Mouse (Mus musculus) CH12.LX (cell line): ENCODE data around the gene Map2k5. TPM values are rescaled to one million over a fixed set of nuclear protein-coding genes. Genes with fewer than 3 reads are reported as not detected.

Experiments used
- DNase-seq: peaks from one replicate; pipeline ENCODE4 v3.0.0-alpha.2; 2013; ENCODE audit errors: extremely low read depth
- H3K27ac ChIP-seq: 2 replicates; pipeline ENCODE4 v1.5.1; 2012; ENCODE audit warnings: low read depth, mild to moderate bottlenecking, control low read depth, moderate library complexity; ENCODE audit not compliant: insufficient read depth
- H3K27me3 ChIP-seq: replicated peaks from 2 replicates; pipeline ENCODE3; 2012; ENCODE audit warnings: inconsistent platforms
- H3K36me3 ChIP-seq, 2 experiments: replicated peaks in 1 of 2; 2 replicates each; pipeline versions ENCODE3 to v1.6.1; 2012; ENCODE audit warnings: inconsistent platforms in 1 of 2, low read length in 1 of 2, mild to moderate bottlenecking in 1 of 2, mixed read lengths in 1 of 2, moderate library complexity in 1 of 2; ENCODE audit not compliant: control insufficient read depth in 1 of 2, insufficient read depth in 1 of 2
- H3K4me1 ChIP-seq, 2 experiments: 2 replicates each; pipeline ENCODE4 v1.6.1; 2012; ENCODE audit warnings: inconsistent platforms in 1 of 2, moderate library complexity in 1 of 2; ENCODE audit not compliant: insufficient read depth in 2 of 2, control insufficient read depth in 1 of 2
- H3K4me2 ChIP-seq: 2 replicates; pipeline ENCODE4 v1.6.1; 2012; ENCODE audit warnings: low read depth, mild to moderate bottlenecking, control low read depth; ENCODE audit not compliant: poor library complexity, insufficient read depth, severe bottlenecking
- H3K4me3 ChIP-seq, 3 experiments: fragments of 150-350 bp in 1 of 3; sonication (generic) in 1 of 3; replicated peaks in 1 of 3; 2 replicates each; pipeline versions ENCODE3 to v1.5.1; 2011 to 2012; ENCODE audit warnings: low read depth in 2 of 3, low read length in 2 of 3, mild to moderate bottlenecking in 2 of 3, moderate library complexity in 2 of 3, control low read depth in 1 of 3, improper control_type of control experiment in 1 of 3, inconsistent platforms in 1 of 3, mixed read lengths in 1 of 3; ENCODE audit not compliant: poor library complexity in 1 of 3
- H3K79me2 ChIP-seq: replicated peaks from 2 replicates; pipeline ENCODE4 v1.6.1; 2012; ENCODE audit warnings: mild to moderate bottlenecking, moderate library complexity; ENCODE audit not compliant: control insufficient read depth, poor library complexity, insufficient read depth, severe bottlenecking; ENCODE audit errors: extremely low read depth
- H3K9ac ChIP-seq: 2 replicates; pipeline ENCODE4 v1.6.1; 2012; ENCODE audit warnings: low read depth, mild to moderate bottlenecking, control low read depth, moderate library complexity; ENCODE audit not compliant: insufficient read depth
- H3K9me3 ChIP-seq: replicated peaks from 2 replicates; pipeline ENCODE3; 2012; ENCODE audit warnings: low read length, inconsistent platforms, mixed read lengths
- BHLHE40 ChIP-seq: IDR thresholded peaks from 2 replicates; pipeline ENCODE4 v1.6.1; 2011; ENCODE audit warnings: mild to moderate bottlenecking, low read depth, low read length, improper control_type of control experiment
- CHD1 ChIP-seq: IDR thresholded peaks from 2 replicates; pipeline ENCODE4 v1.6.1; 2012; ENCODE audit warnings: low read depth, low read length, improper control_type of control experiment, inconsistent platforms
- CHD2 ChIP-seq: IDR thresholded peaks from 2 replicates; pipeline ENCODE4 v1.6.1; 2011; ENCODE audit warnings: low read length, improper control_type of control experiment
- CTCF ChIP-seq, 2 experiments: IDR thresholded peaks in 1 of 2; conservative IDR thresholded peaks in 1 of 2; 2 replicates each; pipeline ENCODE4 v1.5.1; 2011 to 2012; ENCODE audit warnings: low read depth in 2 of 2, low read length in 2 of 2, improper control_type of control experiment in 1 of 2, inconsistent platforms in 1 of 2, mild to moderate bottlenecking in 1 of 2, moderate library complexity in 1 of 2
- EP300 ChIP-seq: IDR thresholded peaks from 2 replicates; pipeline ENCODE4 v1.6.1; 2011; ENCODE audit warnings: low read length, improper control_type of control experiment
- ETS1 ChIP-seq: conservative IDR thresholded peaks from 2 replicates; pipeline ENCODE4 v1.6.1; 2012; ENCODE audit warnings: low read depth, mild to moderate bottlenecking, inconsistent platforms, low read length, improper control_type of control experiment, moderate library complexity
- GABPA ChIP-seq: IDR thresholded peaks from 2 replicates; pipeline ENCODE4 v1.6.1; 2012; ENCODE audit warnings: low read depth, low read length, improper control_type of control experiment, inconsistent platforms; ENCODE audit not compliant: insufficient replicate concordance
- HCFC1 ChIP-seq: IDR thresholded peaks from 2 replicates; pipeline ENCODE4 v1.6.1; 2012; ENCODE audit warnings: low read depth, mild to moderate bottlenecking, inconsistent platforms, low read length, improper control_type of control experiment
- IRF4 ChIP-seq: IDR thresholded peaks from 2 replicates; pipeline ENCODE4 v1.6.1; 2014; ENCODE audit warnings: low read depth, mild to moderate bottlenecking, inconsistent platforms, low read length, improper control_type of control experiment
- JUN ChIP-seq: IDR thresholded peaks from 2 replicates; pipeline ENCODE4 v1.6.1; 2011; ENCODE audit warnings: low read depth, mild to moderate bottlenecking, low read length, improper control_type of control experiment, moderate library complexity; ENCODE audit not compliant: insufficient read depth
- JUND ChIP-seq: conservative IDR thresholded peaks from 2 replicates; pipeline ENCODE4 v1.6.1; 2011; ENCODE audit warnings: low read depth, low read length, improper control_type of control experiment
- KAT2A ChIP-seq: IDR thresholded peaks from 2 replicates; pipeline ENCODE4 v1.6.1; 2012; ENCODE audit warnings: low read length, improper control_type of control experiment, inconsistent platforms; ENCODE audit not compliant: insufficient replicate concordance
- MAX ChIP-seq: IDR thresholded peaks from 2 replicates; pipeline ENCODE4 v1.6.1; 2011; ENCODE audit warnings: low read length, improper control_type of control experiment
- MAZ ChIP-seq: IDR thresholded peaks from 2 replicates; pipeline ENCODE4 v1.6.1; 2012; ENCODE audit warnings: low read depth, mild to moderate bottlenecking, inconsistent platforms, low read length, improper control_type of control experiment, moderate library complexity
- MEF2A ChIP-seq: IDR thresholded peaks from 2 replicates; pipeline ENCODE4 v1.6.1; 2014; ENCODE audit warnings: low read depth, mild to moderate bottlenecking, inconsistent platforms, low read length, improper control_type of control experiment, borderline replicate concordance
- MYC ChIP-seq: IDR thresholded peaks from 2 replicates; pipeline ENCODE4 v1.6.1; 2011; ENCODE audit warnings: low read depth, mild to moderate bottlenecking, improper control_type of control experiment, low read length
- NELFE ChIP-seq: IDR thresholded peaks from 2 replicates; pipeline ENCODE4 v1.6.1; 2011; ENCODE audit warnings: low read depth, low read length, improper control_type of control experiment
- NRF1 ChIP-seq: IDR thresholded peaks from 2 replicates; pipeline ENCODE4 v1.6.1; 2014; ENCODE audit warnings: low read depth, mild to moderate bottlenecking, inconsistent platforms, low read length, improper control_type of control experiment, moderate library complexity
- POLR2AphosphoS2 ChIP-seq: IDR thresholded peaks from 2 replicates; pipeline ENCODE4 v1.6.1; 2011; ENCODE audit warnings: low read depth, low read length, improper control_type of control experiment
- RAD21 ChIP-seq: IDR thresholded peaks from 2 replicates; pipeline ENCODE4 v1.6.1; 2011; ENCODE audit warnings: low read depth, mild to moderate bottlenecking, low read length, improper control_type of control experiment, moderate library complexity
- RCOR1 ChIP-seq: conservative IDR thresholded peaks from 2 replicates; pipeline ENCODE4 v1.6.1; 2012; ENCODE audit warnings: low read depth, mild to moderate bottlenecking, inconsistent platforms, low read length, improper control_type of control experiment
- SIN3A ChIP-seq: IDR thresholded peaks from 2 replicates; pipeline ENCODE4 v1.6.1; 2012; ENCODE audit warnings: low read length, improper control_type of control experiment, inconsistent platforms
- SMC3 ChIP-seq: IDR thresholded peaks from 2 replicates; pipeline ENCODE4 v1.6.1; 2011; ENCODE audit warnings: low read depth, low read length, improper control_type of control experiment
- TCF12 ChIP-seq: IDR thresholded peaks from 2 replicates; pipeline ENCODE4 v1.6.1; 2014; ENCODE audit warnings: low read depth, mild to moderate bottlenecking, inconsistent platforms, low read length, improper control_type of control experiment
- UBTF ChIP-seq: IDR thresholded peaks from 2 replicates; pipeline ENCODE4 v1.6.1; 2012; ENCODE audit warnings: low read depth, mild to moderate bottlenecking, inconsistent platforms, low read length, improper control_type of control experiment, moderate library complexity
- USF1 ChIP-seq: IDR thresholded peaks from 2 replicates; pipeline ENCODE4 v1.6.1; 2014; ENCODE audit warnings: low read depth, mild to moderate bottlenecking, inconsistent platforms, low read length, improper control_type of control experiment
- USF2 ChIP-seq: conservative IDR thresholded peaks from 2 replicates; pipeline ENCODE4 v1.6.1; 2011; ENCODE audit warnings: low read depth, low read length, improper control_type of control experiment
- ZKSCAN1 ChIP-seq: IDR thresholded peaks from 2 replicates; pipeline ENCODE4 v1.6.1; 2012; ENCODE audit warnings: low read depth, inconsistent platforms, low read length, improper control_type of control experiment, borderline replicate concordance
- ZMIZ1 ChIP-seq: IDR thresholded peaks from 2 replicates; pipeline ENCODE4 v1.6.1; 2012; ENCODE audit warnings: low read depth, mild to moderate bottlenecking, inconsistent platforms, low read length, improper control_type of control experiment
- dilution Hi-C: fragments of 300-500 bp; cut with MboI; formaldehyde crosslinking; loops from 2 replicates; pipeline ENCODE4 v1.14.3; 2020; ENCODE audit warnings: low sequenced_read_pairs; ENCODE audit not compliant: extremely low pct_unique_long_range_greater_than_20kb, extremely low pct_ligation_motif_present
- in situ Hi-C: fragments of 300-500 bp; cut with MboI; formaldehyde crosslinking; loops from 3 replicates; pipeline ENCODE4 v1.14.3; 2019; ENCODE audit warnings: low sequenced_read_pairs, low pct_ligation_motif_present, low pct_unique_long_range_greater_than_20kb, mixed read lengths
- polyA plus RNA-seq: library from polyadenylated mRNA; unstranded; fragments of >175 nt; gene quantifications from 2 replicates; pipeline ENCODE4 v1.2.1, GENCODE M21; 2012; ENCODE audit warnings: low read depth; ENCODE audit not compliant: insufficient read length
- total RNA-seq, 2 experiments: library from RNA; depleted of rRNA; stranded (reverse); fragments of 300-350 nt in 1 of 2; fragments of >200 nt in 1 of 2; gene quantifications; 2 replicates each; pipeline ENCODE4 v1.2.3; 2012 to 2014

Gene Map2k5
- total and polyA plus RNA-seq, 3 experiments: 10.8 to 22.6 (median 11.2) TPM

DNA sequence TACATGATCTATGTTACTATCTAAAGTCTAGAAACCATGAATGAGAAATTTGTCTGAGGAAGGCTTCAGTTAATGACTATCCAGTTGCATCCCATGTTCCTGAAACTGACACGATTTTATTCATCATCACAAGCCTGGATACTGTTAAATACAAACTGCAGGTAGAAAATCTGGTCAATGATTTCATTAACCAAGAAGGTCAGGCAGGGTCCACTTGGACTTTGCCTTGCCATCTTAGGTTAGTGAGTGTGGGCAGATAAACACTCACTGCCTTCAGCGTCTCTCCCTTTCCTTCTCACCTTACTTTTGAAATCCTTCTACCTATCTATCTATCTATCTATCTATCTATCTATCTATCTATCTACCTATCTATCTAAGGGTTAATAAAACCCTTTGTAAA lies 13.6 kb upstream of the Map2k5 start:
- Histone ChIP-seq H3K4me1 (peaks cover 2 to 9% of the 10 kb centered on the region in 2 experiments; a peak in 2 of 4 replicates), H3K9me3 (no peaks in the 10 kb centered on the region), H3K9ac (no peak overlapping the region), H3K36me3 (peaks cover 0 to 3% of the 10 kb centered on the region in 2 experiments), H3K79me2 (no peaks in the 10 kb centered on the region; the same call in 1 of the 2 replicates), H3K27me3 (no peaks in the 10 kb centered on the region), H3K27ac (no peak overlapping the region), H3K4me2 (no peak overlapping the region), H3K4me3 (no peak overlapping the region)
- in situ Hi-C loops (loop anchor here (25.0 kb wide), 1 partner anchor 579 kb away; the partner anchor contains the start of gene Fem1b), dilution Hi-C loops (no loop called here)
- TF ChIP-seq MAZ (no peak), IRF4 (no peak), USF1 (no peak), MAX (no peak), RCOR1 (no peak), MYC (no peak), HCFC1 (no peak), USF2 (no peak), ZMIZ1 (no peak), ZKSCAN1 (no peak), KAT2A (no peak), TCF12 (no peak), MEF2A (no peak), JUN (no peak), NRF1 (no peak), CHD2 (no peak), CHD1 (no peak), EP300 (no peak), ETS1 (no peak), POLR2AphosphoS2 (no peak)
- DNase-seq: no peak

DNA sequence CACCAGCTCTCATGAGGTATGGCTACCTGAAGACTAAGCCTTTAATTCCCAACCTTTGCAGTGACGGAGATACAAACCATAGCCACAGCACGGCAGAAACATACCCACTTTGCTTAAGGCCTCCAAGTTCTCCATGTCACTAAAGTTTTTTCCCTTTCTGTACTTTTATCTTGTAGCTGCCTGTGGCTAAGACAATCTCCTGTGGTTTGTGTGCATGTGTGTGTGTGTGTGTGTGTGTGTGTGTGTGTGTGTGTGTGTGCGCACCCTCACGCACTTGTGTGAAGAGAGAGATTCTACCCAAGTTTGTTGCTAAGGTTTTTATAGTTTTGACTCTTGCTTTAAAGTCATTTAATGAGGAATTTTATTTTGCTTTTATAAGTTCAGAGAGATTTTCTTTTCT lies 5.1 kb upstream of the Map2k5 start:
- DNase-seq: no peak
- H3K9me3 ChIP-seq: no peaks in the 10 kb centered on the region
- TF ChIP-seq MYC: no peak
- TF ChIP-seq CHD1: no peak
- TF ChIP-seq JUND: no peak
- TF ChIP-seq KAT2A: no peak
- TF ChIP-seq NELFE: no peak
- TF ChIP-seq GABPA: no peak
- TF ChIP-seq SIN3A: no peak
- TF ChIP-seq NRF1: no peak
- no peak for TF ChIP-seq BHLHE40
- no peak for TF ChIP-seq MEF2A
- no peak for TF ChIP-seq RAD21
- no peak for TF ChIP-seq UBTF
- TF ChIP-seq SMC3: no peak
- TF ChIP-seq ETS1: no peak
- TF ChIP-seq RCOR1: no peak
- TF ChIP-seq CTCF (conservative IDR thresholded peaks at IDR 0.05 in 1 of 2, IDR thresholded peaks at IDR 0.05 in 1 of 2; ENCODE audit: low read depth in 2 of 2, low read length in 2 of 2): no peak
- no peak for TF ChIP-seq ZMIZ1
- TF ChIP-seq, all 38 proteins: peak for 0
- Histone ChIP-seq H3K9ac (no peak overlapping the region), H3K36me3 (no peaks in the 10 kb centered on the region), H3K27ac (no peak overlapping the region), H3K4me3 (no peak overlapping the region), H3K4me1 (peaks cover 2 to 13% of the 10 kb centered on the region in 2 experiments; a peak in 2 of 4 replicates), H3K79me2 (no peaks in the 10 kb centered on the region), H3K27me3 (no peaks in the 10 kb centered on the region), H3K4me2 (no peak overlapping the region)
- in situ Hi-C loops (loop anchor here (25.0 kb wide), 1 partner anchor 570 kb away; the partner anchor contains the start of gene Fem1b), dilution Hi-C loops (no loop called here)
